Mouse (Mus musculus): ENCODE measurements around the gene Atf5.

DNA sequence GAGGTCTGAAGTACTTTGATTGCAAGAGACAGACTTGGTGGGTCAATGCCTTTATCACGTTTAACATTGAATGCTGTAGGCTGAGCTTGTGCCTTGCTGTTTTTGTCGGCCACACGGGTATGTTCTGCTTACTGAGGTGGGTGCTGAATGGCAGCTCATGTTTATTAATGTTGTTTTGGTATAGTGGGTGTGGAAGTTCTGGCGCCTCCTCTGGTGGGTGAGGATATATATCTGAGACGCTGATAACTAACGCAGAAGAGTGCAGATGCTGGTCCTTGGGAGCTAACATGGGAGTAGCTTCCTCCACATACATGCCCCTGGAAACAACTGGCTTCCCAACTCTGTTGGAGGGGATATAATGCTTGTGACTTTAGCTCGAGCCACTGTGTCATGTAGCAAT is 7.0 kb upstream of the Atf5 start:
- TF ChIP-seq POLR2A (IDR thresholded peaks at IDR 0.05; ENCODE audit: borderline replicate concordance, low read depth, low read length) (no peak), CTCF (IDR thresholded peaks at IDR 0.05; ENCODE audit: low read depth, low read length) (no peak)

Measured in bone marrow macrophage, adult 2 months (primary cell).